Mouse (Mus musculus) frontal cortex, adult (tissue): ENCODE results near the gene Limch1.

Experiments used
- ATAC-seq: cut with Nextera tagmentation; 2 replicates; pipeline ENCODE4 v1.9.2; 2017; ENCODE audit warnings: mild to moderate bottlenecking, moderate library complexity, mixed read lengths; ENCODE audit not compliant: low TSS enrichment

Gene Limch1

DNA sequence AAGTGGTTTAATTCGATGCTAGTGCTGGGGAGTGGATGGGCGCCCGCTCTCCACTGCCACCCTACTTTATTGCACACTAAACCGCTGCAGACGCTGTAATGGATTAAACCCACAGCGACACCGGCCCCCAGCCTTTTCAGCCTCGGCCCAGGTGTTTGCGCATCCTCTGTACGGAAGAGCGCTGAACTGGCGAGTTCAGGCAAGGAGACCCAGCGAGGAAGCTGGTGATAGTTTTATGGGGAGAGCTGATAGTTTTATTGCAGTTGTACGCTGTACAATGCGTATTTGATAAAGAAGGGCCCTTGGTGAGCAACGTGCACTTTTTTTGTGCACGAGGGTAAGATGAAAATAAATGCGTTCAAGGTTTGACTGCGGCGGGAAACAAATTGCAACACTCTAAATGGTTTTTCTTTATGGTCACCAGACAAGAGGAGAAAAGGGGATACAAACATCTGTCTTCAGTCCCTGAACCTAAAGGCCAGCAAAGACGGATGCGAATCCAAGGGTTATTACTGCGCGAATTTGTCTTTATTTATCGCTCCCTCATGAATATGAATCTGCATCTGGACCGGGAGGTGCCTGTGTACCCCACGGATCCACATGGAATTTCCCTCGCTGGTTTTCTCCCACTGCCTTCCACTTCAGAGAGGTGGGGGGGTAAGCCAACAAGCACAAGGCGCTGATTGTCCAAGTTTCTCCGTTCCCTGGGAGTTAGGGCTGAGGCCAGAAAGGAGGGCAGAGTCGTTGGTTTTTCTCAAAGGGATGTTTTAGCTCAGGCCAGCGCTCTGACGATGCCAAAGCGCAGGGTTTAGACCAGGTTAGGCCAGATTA is 355.2 kb downstream of the Limch1 start:
- ATAC-seq = no peak

DNA sequence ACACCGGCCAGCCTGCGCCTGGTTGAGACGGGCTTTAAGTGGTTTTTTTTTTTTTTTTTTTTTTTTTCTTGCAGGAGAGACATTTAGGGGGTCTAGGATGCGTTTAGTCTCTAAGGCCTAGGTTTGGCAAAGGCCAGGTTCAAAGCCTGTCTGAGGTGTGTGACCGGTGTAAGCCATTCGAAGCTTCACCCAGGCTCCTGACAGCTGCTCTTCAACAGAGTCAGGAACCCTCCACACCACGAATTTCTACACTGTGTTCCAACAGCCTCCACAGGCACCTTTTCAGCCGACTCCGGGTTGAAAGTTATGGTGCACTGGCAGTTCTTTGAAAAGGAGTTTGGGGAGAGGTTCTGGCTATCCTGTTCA is 355.8 kb downstream of the Limch1 start:
- ATAC-seq = no peak

DNA sequence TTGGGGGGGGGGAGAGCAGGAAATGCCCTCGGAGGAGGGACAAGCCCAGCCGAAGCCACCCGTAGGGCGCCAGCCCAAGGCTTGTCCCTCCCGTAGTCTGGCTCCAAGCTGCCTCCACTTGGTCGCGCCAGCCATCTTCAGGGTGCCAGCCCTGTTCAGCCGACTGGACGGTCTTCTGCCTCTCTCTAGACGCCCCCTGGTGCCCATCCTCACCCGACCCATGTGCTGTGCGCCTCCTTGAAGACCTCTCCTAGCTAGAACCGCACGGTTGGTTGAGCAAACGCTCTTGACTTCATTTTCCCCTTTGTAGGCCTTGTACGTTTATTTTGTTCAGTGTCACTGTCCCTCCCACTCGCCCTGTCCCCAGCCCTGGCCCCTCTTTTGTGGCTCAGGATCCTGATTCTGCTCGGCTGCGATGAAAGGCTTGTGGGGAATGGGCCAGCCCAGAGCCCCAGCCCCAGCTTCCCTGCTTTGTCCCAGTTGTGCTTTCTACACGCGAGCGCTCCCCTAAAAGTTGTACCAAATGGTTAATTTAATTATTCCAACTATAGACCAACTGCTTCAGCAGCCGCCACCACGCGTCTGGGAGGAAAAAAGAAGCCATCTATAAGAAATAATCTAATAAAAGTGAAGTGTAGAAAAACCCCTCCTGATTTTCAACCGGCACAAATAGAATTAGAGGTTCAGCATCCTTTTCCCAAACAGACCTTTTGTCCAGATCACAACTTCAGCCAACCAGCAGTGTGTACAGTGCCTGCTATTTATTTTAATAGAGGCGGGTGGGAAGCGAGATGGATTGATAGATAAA is 356.4 kb downstream of the Limch1 start:
- ATAC-seq = no peak

DNA sequence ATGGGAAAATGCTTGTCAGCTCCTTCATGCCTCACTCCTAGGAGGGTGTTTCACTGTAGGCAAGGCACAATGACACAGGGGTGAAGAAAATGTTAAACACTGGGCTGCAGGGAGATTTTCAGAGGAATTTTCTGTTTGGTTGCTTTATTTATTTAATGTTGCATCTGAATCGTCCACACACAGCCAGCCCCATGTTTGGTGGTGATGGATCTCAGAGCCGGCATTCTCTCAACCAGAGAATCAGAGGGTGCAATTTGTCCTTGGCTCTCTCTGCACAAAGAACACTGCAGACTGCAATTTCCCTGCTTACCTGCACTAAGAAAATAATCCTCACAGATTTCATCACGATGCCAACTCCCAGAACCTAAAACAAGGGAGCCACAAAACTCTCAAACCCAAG is 357.4 kb downstream of the Limch1 start:
- no peak for ATAC-seq

DNA sequence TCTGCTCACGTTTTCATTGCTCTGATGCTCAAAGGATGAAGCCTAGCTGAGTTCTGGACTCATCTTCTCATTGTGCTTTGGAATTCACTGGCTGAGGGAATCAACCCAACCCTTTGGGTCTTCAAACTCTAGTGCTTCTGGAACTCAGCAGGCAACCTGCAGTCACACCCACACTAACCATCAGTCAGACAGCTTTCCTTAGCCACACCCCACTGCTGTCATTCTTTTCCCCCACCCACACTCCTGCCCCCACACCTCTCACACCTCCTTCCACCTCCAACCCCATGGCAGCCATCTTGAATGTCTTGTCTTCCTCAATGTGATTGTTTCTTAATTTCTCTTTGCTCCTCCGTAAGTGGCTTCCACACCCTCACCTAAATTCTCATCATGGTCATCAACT is 360.6 kb downstream of the Limch1 start:
- no peak for ATAC-seq
